In genomic region chr5:144258687-144259086, GRCm38 (mm10) we compare ENCODE assay signal across 10 mouse cellular contexts. TPM values are rescaled to one million over a fixed set of nuclear protein-coding genes. Genes with fewer than 3 reads are reported as not detected.
A peak's percentile ranks its signal among the peaks of the same experiment; 100 is the strongest.
DNase-seq lines count a peak whose midpoint lies in the region; ATAC-seq and TF ChIP-seq lines count a peak whose summit lies in the region.
"Had no signal": no experiment of that assay in that cellular context is flagged by ENCODE, and none has a peak within 500 bp of the region (broad histone marks: within the 10 kb centered on the region; RNA-seq: fewer than 3 reads in every experiment).

No protein-coding gene starts in this region.

- WGBS in liver, embryonic 13.5 days (ENCODE audit: insufficient replicate concordance) = 43% methylated on average over 2 of the region's 2 CpGs
- 27% methylated on average over 2 of the region's 2 CpGs for WGBS in liver, embryonic 12.5 days (ENCODE audit: insufficient replicate concordance)
- 8% methylated on average over 2 of the region's 2 CpGs for WGBS in forebrain, embryonic 15.5 days
- WGBS in kidney, embryonic 16.5 days = 31% methylated on average over 2 of the region's 2 CpGs
- 18% methylated on average over 2 of the region's 2 CpGs for WGBS in neural tube, embryonic 14.5 days
- WGBS in cerebellum, adult 2 months = 33% methylated on average over 2 of the region's 2 CpGs

- no peaks in the 10 kb centered on the region for H3K27me3 ChIP-seq in liver, embryonic 13.5 days
- H3K27me3 ChIP-seq in liver, embryonic 12.5 days (replicated peaks) = no peaks in the 10 kb centered on the region
- no peaks in the 10 kb centered on the region for H3K27me3 ChIP-seq in forebrain, embryonic 15.5 days
- no peaks in the 10 kb centered on the region for H3K27me3 ChIP-seq in kidney, embryonic 16.5 days (ENCODE audit: insufficient read depth, low read length)
- no peaks in the 10 kb centered on the region; the same call in 1 of the 2 replicates for H3K27me3 ChIP-seq in neural tube, embryonic 14.5 days (ENCODE audit: control insufficient read depth, insufficient read depth, low read length)
- no peaks in the 10 kb centered on the region for H3K27me3 ChIP-seq in cerebellum, adult 2 months (ENCODE audit: control insufficient read depth, insufficient read depth, low read length)

- H3K9me3 ChIP-seq in liver, embryonic 13.5 days (replicated peaks) = no peaks in the 10 kb centered on the region
- H3K9me3 ChIP-seq in liver, embryonic 12.5 days (replicated peaks) = no peaks in the 10 kb centered on the region
- H3K9me3 ChIP-seq in forebrain, embryonic 15.5 days = no peaks in the 10 kb centered on the region
- H3K9me3 ChIP-seq in kidney, embryonic 16.5 days (ENCODE audit: low read length) = no peaks in the 10 kb centered on the region
- H3K9me3 ChIP-seq in neural tube, embryonic 14.5 days (ENCODE audit: control insufficient read depth, low read length) = no peaks in the 10 kb centered on the region
- H3K9me3 ChIP-seq: G1E had no signal

- H3K4me3 ChIP-seq in liver, embryonic 13.5 days (replicated peaks) = no peak overlapping the region
- H3K4me3 ChIP-seq in liver, embryonic 12.5 days = no peak overlapping the region
- peak overlapping the region; percentile 98; the same call in 1 of the 2 replicates for H3K4me3 ChIP-seq in forebrain, embryonic 15.5 days
- peak overlapping the region; percentile 91 for H3K4me3 ChIP-seq in kidney, embryonic 16.5 days (ENCODE audit: low read length)
- no peak overlapping the region for H3K4me3 ChIP-seq in neural tube, embryonic 14.5 days (ENCODE audit: low read depth, low read length)
- no peak overlapping the region for H3K4me3 ChIP-seq in cerebellum, adult 2 months (replicated peaks; ENCODE audit: insufficient read depth, low read depth, low read length)

- ATAC-seq in liver, embryonic 13.5 days (ENCODE audit: low read depth) = no peak
- no peak for ATAC-seq in liver, embryonic 12.5 days
- no peak for ATAC-seq in forebrain, embryonic 15.5 days (replicated peaks)
- ATAC-seq in kidney, embryonic 16.5 days (ENCODE audit: low FRiP score, low TSS enrichment) = no peak
- ATAC-seq in neural tube, embryonic 14.5 days (ENCODE audit: low read depth) = no peak

- H3K4me1 ChIP-seq in liver, embryonic 13.5 days (replicated peaks) = peaks cover 47% of the 10 kb centered on the region
- H3K4me1 ChIP-seq in liver, embryonic 12.5 days = peaks cover 58% of the 10 kb centered on the region
- H3K4me1 ChIP-seq in forebrain, embryonic 15.5 days = peaks cover 53% of the 10 kb centered on the region
- peaks cover 65% of the 10 kb centered on the region for H3K4me1 ChIP-seq in kidney, embryonic 16.5 days (ENCODE audit: insufficient read depth, low read length)
- H3K4me1 ChIP-seq in neural tube, embryonic 14.5 days (ENCODE audit: control insufficient read depth, insufficient read depth, low read length) = peaks cover 28% of the 10 kb centered on the region
- peaks cover 56% of the 10 kb centered on the region for H3K4me1 ChIP-seq in cerebellum, adult 2 months (ENCODE audit: control insufficient read depth, insufficient read depth, low read length)

- H3K36me3 ChIP-seq in liver, embryonic 13.5 days = no peaks in the 10 kb centered on the region
- H3K36me3 ChIP-seq in liver, embryonic 12.5 days = peaks cover 28% of the 10 kb centered on the region
- H3K36me3 ChIP-seq in forebrain, embryonic 15.5 days = no peaks in the 10 kb centered on the region
- H3K36me3 ChIP-seq in kidney, embryonic 16.5 days (ENCODE audit: insufficient read depth, low read length) = peaks cover 18% of the 10 kb centered on the region; the same call in 1 of the 2 replicates
- no peaks in the 10 kb centered on the region for H3K36me3 ChIP-seq in neural tube, embryonic 14.5 days (ENCODE audit: control insufficient read depth, insufficient read depth, low read length)

- H3K9ac ChIP-seq in liver, embryonic 13.5 days = 0 out of 2 replicates have a peak overlapping the region, but pooled peaks have one; percentile 6
- H3K9ac ChIP-seq in liver, embryonic 12.5 days = no peak overlapping the region
- H3K9ac ChIP-seq in forebrain, embryonic 15.5 days (replicated peaks) = peak overlapping the region; percentile 31; the same call in 1 of the 2 replicates
- H3K9ac ChIP-seq in kidney, embryonic 16.5 days (replicated peaks; ENCODE audit: low read length) = peak overlapping the region; percentile 97
- H3K9ac ChIP-seq in neural tube, embryonic 14.5 days (replicated peaks; ENCODE audit: low read depth, low read length) = no peak overlapping the region

- no peak for TF ChIP-seq POLR2A in cerebellum, adult 2 months (IDR thresholded peaks at IDR 0.05; ENCODE audit: borderline replicate concordance, insufficient read depth, low read length)

- no peak overlapping the region for H3K27ac ChIP-seq in liver, embryonic 13.5 days
- no peak overlapping the region for H3K27ac ChIP-seq in liver, embryonic 12.5 days
- H3K27ac ChIP-seq in forebrain, embryonic 15.5 days (replicated peaks) = no peak overlapping the region
- peak overlapping the region; percentile 41 for H3K27ac ChIP-seq in kidney, embryonic 16.5 days (ENCODE audit: low read length)
- no peak overlapping the region for H3K27ac ChIP-seq in neural tube, embryonic 14.5 days (ENCODE audit: low read depth, low read length)
- H3K27ac ChIP-seq in cerebellum, adult 2 months (ENCODE audit: insufficient read depth, low read length) = no peak overlapping the region

- no peak overlapping the region for H3K4me2 ChIP-seq in liver, embryonic 13.5 days
- no peak overlapping the region; the same call in 1 of the 2 replicates for H3K4me2 ChIP-seq in liver, embryonic 12.5 days
- peak overlapping the region; percentile 67 for H3K4me2 ChIP-seq in forebrain, embryonic 15.5 days (replicated peaks)
- peak overlapping the region; percentile 68 for H3K4me2 ChIP-seq in kidney, embryonic 16.5 days (replicated peaks; ENCODE audit: low read depth, low read length)
- H3K4me2 ChIP-seq in neural tube, embryonic 14.5 days (ENCODE audit: low read depth, low read length) = peak overlapping the region; percentile 91

- TF ChIP-seq CTCF in cerebellum, adult 2 months (IDR thresholded peaks at IDR 0.05; ENCODE audit: borderline replicate concordance, insufficient read depth, low read depth, low read length) = no peak

- DNase-seq in liver, embryonic 13.5 days = no peak
- no peak for DNase-seq in thymus, postnatal 36 days
- no peak for DNase-seq in thymus, postnatal 0 days (ENCODE audit: low spot score)
- no peak for DNase-seq in cerebellum, adult 2 months
- DNase-seq: layer of hippocampus, postnatal 36 days had no signal

RNA-seq across cellular contexts. Expression of gene Bri3, which starts 14.4 kb away (rescaled TPM):
- 25.1 and 25.4 TPM in 2 replicates for polyA plus RNA-seq in liver, embryonic 13.5 days (2015; fragmentation: Nextera tagmentation; extraction: Ambion mirVana)
- polyA plus RNA-seq in liver, embryonic 12.5 days (2016; fragmentation: Nextera tagmentation; extraction: Ambion mirVana) = 37.7 and 40.3 TPM in 2 replicates
- 111 and 115 TPM in 2 replicates for polyA plus RNA-seq in forebrain, embryonic 15.5 days (2015; fragmentation: Nextera tagmentation; extraction: Ambion mirVana)
- polyA plus RNA-seq in kidney, embryonic 16.5 days (2015; fragmentation: Nextera tagmentation; extraction: Ambion mirVana) = 112 and 118 TPM in 2 replicates
- 111 and 114 TPM in 2 replicates for polyA plus RNA-seq in neural tube, embryonic 14.5 days (2014; fragmentation: Nextera tagmentation; extraction: Ambion mirVana)
- polyA plus RNA-seq in thymus, postnatal 0 days (2015; fragmentation: Nextera tagmentation; extraction: Ambion mirVana) = 83.1 and 87.9 TPM in 2 replicates
- polyA plus RNA-seq in cerebellum, adult 2 months (2012; rRNA removed) = 70.5 and 72.5 TPM in 2 replicates

RNA-seq across cellular contexts. Expression of gene Tecpr1, which starts 35.3 kb away (rescaled TPM):
- 2.8 and 3.2 TPM in 2 replicates for polyA plus RNA-seq in liver, embryonic 13.5 days (2015; fragmentation: Nextera tagmentation; extraction: Ambion mirVana)
- 4.8 TPM in 2 replicates for polyA plus RNA-seq in liver, embryonic 12.5 days (2016; fragmentation: Nextera tagmentation; extraction: Ambion mirVana)
- polyA plus RNA-seq in forebrain, embryonic 15.5 days (2015; fragmentation: Nextera tagmentation; extraction: Ambion mirVana) = 46.3 and 50.8 TPM in 2 replicates
- polyA plus RNA-seq in kidney, embryonic 16.5 days (2015; fragmentation: Nextera tagmentation; extraction: Ambion mirVana) = 24.3 and 26.0 TPM in 2 replicates
- 35.7 and 38.1 TPM in 2 replicates for polyA plus RNA-seq in neural tube, embryonic 14.5 days (2014; fragmentation: Nextera tagmentation; extraction: Ambion mirVana)
- polyA plus RNA-seq in thymus, postnatal 0 days (2015; fragmentation: Nextera tagmentation; extraction: Ambion mirVana) = 37.6 and 51.3 TPM in 2 replicates
- 164 and 182 TPM in 2 replicates for polyA plus RNA-seq in cerebellum, adult 2 months (2012; rRNA removed)

Comparison
In these comparisons a context has a peak if more than half of its experiments do, and no peak if none do; other contexts are left out.
1. H3K9ac ChIP-seq: peak in liver, embryonic 13.5 days (single experiment), forebrain, embryonic 15.5 days (single experiment) and kidney, embryonic 16.5 days (single experiment); none in liver, embryonic 12.5 days (single experiment) and neural tube, embryonic 14.5 days (single experiment).
2. H3K4me2 ChIP-seq: peak in forebrain, embryonic 15.5 days (single experiment), kidney, embryonic 16.5 days (single experiment) and neural tube, embryonic 14.5 days (single experiment); none in liver, embryonic 13.5 days (single experiment) and liver, embryonic 12.5 days (single experiment).
3. H3K4me3 ChIP-seq: peak in forebrain, embryonic 15.5 days (single experiment) and kidney, embryonic 16.5 days (single experiment); none in liver, embryonic 13.5 days (single experiment), liver, embryonic 12.5 days (single experiment), neural tube, embryonic 14.5 days (single experiment) and cerebellum, adult 2 months (single experiment).